Mouse (Mus musculus) spleen, adult 12 weeks (tissue): ENCODE data around the gene Cela2a.

Experiments
- DNase-seq: peaks from one replicate; pipeline ENCODE4 v3.0.0; 2022; ENCODE audit warnings: low spot score

Cela2a gene

DNA sequence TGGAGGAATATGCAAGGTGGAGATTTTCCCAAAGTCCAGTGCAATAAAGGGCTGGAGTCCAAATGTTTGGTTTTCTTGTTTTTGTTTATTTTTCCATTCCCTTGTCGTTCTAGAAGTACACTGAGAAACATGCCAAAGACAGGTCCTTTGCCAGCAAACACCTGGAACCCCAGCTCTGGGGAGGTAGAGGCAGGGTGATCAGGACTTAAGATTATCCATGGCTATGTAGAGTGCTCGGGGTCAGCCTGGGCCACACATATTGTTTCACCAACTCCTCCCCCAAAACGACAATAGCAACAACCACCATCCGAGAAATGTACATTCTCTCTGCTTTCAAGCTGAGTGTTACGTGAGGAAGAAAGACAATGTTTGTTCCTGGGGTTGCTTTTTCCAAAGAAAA lies at the start of gene Cela2a:
Gene Cela2a (minus strand): TSS at position 101 of the 400 bp plus-strand sequence.
- no peak for DNase-seq

GRCm38 (mm10) chr4:141875481-141876108 lies 49.6 kb upstream of the Cela2a start:
- DNase-seq: no peak

- peak; percentile 57 for DNase-seq
Measured at GRCm38 (mm10) chr4:141874601-141875460, 48.9 kb upstream of the Cela2a start, which contains the start of gene Efhd2. Efhd2 (minus strand) TSS chr4:141874920.

GRCm38 (mm10) chr4:141874111-141874600 lies 48.2 kb upstream of the Cela2a start:
- DNase-seq: no peak

DNA sequence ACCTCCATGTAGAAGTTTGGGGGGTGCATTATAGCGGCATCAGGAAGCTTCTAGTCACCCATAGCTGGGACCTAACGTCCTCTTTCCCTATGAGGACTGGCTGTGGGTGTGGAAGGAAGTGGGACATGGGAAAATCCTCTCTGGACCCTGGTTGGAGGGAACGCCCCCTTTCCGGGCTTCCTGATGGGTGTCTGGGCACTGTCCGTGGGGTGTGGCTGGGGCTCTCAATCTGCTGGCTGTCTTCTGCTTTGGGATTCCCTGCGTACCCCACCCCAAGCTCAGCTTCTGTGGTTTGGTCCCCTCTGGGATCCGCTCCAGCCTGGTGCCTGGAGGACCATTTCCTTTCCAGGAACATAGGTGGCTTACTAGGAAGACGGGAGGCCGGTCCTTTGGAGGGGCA lies 47.0 kb upstream of the Cela2a start:
- DNase-seq: no peak

DNA sequence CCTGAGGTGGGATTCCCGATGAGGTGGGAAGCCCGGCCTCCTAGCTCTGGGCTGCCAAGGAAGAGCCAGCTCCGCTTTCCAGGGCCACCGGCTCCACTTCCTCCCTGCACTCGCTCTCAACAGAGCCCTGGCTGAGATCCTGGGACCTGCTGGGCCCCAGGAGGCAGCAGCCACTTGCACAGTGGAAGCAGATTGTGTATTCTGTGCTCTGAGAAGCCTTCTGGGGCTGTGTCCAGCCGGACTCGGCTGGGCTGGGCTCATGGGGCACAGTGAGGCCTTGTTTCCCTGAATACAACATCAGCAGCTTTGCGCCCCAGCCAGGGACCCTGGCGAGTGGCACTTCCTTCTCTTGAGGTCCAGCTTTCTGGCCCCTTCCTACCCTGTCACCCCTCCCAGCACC lies 45.9 kb upstream of the Cela2a start:
- no peak for DNase-seq

DNA sequence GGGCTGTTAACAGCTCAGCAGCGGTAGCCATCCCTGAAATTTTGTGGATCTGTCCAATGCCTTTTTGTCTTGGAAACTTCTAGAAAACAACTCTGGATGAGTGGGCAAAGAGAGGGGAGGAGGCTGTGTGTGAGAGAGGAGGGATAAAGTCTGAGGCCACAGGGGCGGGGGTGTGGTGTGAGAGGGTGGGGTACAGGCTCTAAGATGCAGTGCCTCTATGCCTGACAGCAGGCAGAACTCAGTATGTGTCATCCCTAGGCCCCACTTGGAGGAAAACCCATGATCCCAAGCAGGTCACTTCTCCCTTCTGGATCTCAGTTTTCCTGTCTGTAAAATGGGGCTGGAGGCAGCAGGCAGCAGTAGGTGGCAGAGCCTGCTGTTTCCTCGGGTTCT lies 45.4 kb upstream of the Cela2a start:
- no peak for DNase-seq

DNA sequence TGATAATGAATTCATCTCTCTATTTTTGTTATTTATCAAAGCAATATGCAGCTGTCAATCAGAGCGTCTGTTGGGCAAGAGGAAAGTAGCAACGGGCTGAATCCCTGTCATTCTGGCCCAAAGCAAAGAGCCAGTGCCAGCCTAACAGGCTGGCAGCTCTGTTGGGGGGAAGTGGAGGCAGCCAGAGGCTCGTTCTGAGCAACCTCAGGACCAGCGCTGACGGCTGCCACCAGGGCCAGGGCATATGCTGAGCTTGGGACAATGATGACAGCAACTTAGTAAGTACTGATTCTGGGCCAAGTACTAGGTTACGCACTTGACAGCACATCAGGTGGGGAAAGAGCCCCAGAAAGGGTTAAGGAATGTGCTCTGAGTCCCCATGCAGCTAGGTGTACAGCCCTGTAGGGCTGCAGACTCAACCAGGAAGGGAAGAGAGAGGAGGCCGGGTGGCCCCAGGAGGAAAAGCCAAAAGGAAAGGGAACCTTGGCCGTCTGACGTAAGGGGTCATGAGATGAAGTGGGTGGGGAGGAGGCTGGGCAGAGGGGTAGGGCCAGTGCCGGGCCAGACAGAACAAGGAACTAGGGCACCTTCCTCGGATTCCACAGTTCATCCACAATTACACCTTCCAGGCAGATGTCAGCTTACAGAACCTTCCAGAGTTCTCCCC lies 44.8 kb upstream of the Cela2a start:
- no peak for DNase-seq

- no peak for DNase-seq
Measured at GRCm38 (mm10) chr4:141869436-141870215, 43.7 kb upstream of the Cela2a start.

- no peak for DNase-seq
Measured at GRCm38 (mm10) chr4:141868051-141868450, 42.1 kb upstream of the Cela2a start.

- DNase-seq: no peak
Measured at GRCm38 (mm10) chr4:141867498-141867897, 41.5 kb upstream of the Cela2a start.

DNA sequence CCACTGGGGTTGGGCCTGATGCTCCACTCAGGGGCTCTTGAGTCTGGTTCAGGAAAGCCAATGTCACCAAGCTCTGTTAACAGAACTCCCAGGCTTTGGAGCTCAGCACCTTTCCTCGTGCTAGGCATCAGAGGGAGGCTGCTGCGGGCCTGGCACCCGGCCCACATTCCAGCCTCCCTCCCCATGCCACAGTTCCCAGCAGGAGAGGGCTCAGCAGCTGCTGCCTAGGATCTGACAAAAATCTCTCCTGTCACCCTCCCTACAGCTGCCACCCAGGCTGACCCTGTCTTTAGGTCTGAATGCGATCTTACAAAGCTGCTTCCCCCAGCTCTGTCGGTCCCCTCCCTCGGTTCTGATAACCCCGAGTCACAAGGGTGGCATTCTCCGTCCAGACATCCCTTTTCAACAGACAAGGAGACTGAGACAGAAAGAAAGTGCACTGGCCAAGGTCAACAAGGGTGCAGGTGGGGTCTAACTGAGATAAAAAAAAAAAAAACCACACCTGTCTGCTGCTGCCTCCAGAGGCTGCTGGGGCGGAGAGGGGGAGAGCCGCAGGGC lies 41.1 kb upstream of the Cela2a start:
- DNase-seq: no peak

- DNase-seq: no peak
Measured at GRCm38 (mm10) chr4:141865600-141865999, 39.6 kb upstream of the Cela2a start.

GRCm38 (mm10) chr4:141865006-141865405 lies 39.0 kb upstream of the Cela2a start:
- DNase-seq: peak; percentile 0

- DNase-seq: peak; percentile 0
Measured at GRCm38 (mm10) chr4:141864506-141864905, 38.5 kb upstream of the Cela2a start.

DNA sequence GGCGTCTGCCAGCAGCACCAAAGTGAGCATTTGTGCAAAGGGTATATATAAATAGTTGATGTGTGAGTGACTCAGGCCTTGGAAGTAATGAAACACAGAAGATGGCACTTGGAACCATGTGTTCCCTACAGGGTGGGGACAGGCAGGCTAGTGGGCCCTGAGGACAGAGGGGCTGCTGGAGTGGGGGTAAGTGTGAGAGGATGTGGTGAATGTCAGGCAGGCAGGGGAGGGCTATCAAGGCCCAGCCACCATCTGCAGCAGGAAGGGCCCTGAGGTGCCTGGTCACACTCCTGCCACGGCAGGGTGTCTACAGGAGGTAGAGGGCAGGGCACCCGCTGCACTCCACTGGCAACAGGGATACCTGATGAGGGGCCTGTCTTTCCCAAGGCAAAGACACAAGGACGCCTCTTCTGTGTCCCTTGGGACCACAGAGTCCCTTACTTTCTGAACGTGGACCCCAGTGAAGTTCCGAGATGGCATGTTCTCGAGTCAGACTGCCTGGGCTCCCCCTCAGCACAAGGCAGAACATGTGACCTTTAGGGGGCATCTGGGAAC lies 37.8 kb upstream of the Cela2a start:
- DNase-seq: peak; percentile 0

DNA sequence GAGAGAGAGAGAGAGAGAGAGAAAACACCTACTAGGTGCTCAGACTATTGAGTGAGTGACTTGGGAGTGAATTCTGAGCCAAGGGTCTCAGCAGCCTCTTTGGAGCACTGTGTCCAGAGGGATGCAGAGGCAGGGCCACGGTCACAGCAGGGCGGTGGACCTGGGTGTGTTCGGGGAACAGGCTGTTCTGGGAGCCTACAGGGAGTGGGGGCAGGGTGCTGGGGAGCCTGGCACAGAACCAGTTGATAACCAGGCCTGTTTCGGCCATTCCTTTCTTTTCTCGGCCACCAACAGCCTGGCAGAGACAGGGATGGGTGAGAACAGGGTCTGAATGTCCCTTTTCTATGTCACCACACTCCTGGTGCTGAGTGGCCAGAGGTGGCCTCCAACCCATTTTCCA lies 36.9 kb upstream of the Cela2a start:
- DNase-seq: peak; percentile 0

DNA sequence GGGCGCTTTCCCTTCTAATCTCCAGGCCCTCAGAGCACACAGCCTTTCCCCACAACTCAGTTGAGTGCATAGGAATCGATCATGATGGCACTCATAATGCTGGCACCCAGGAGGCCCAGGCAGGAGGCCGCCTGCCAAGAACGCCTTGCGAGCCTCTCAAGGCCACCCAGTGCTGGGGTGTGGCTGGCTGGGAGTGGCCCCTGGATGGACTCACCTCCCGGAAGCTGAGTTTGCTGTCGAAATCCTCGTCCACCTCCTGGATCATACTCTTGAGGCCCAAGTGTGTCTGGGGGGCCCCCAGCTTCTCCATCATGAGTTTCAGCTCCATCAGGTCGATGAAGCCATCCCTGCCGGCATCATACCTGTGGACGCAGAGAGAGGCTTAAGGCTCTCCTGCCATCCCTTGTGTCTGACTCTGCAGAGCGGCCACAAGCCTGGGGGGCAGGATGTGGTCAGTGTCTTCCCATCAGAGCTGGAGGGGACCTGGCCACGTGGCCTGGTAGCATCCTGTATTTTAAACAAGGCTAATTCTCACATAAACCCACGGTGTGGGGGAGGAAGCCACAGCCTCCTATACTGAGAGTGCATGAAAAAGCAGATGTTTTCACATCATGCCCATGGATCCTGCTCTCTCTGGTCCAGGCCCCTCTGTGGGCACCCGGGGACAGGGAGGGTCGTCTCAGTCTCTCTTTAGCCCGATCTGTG lies 35.8 kb upstream of the Cela2a start:
- DNase-seq: peak; percentile 0

DNA sequence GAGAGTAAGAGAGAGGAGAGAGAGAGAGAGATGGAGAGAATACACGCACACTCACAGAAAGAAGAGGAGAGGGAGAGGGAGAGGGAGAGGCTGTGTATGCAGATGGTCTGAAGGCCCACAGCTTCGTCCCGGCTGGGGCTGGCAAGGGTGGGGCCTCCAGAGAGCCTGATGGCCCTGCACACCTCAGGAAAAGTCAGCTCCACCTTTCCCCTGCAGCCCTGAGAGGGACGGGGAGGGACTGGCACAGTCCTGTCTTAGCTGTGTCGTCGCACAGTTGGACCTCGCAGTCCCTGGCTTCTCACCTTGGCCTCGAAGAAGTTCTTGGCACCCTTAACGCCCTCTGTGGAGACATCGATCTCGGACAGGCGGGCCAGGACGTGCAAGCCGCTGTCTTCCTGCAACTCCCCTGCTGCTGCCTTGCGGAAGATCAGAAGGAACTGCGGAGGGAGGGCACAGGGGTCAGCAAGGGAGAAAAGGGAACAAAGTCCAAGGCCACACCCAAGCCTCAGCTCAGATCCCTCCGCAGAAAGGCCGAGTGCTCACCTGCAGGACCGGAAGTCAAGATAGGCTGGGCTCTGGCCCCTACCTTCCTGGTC lies 34.4 kb upstream of the Cela2a start:
- DNase-seq: no peak

DNA sequence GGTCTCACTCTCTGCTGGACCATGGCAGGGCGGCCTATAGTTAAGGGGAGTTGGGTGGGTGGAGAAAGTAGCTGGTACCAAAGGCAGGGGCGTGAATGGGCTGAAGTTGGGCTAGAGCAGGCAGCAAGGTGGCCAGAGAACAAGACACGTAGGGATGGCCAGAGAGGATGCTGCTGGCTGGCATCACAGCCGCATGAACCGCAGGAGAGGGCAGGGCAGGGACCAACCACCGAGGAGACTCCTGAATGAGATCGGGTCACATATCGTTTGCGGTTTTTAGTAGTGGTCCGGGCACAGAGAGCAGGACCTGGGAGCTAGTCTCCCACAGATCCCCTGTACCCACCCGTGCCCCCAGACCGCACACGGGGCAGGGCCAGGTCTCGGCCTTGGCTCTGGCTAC lies 33.4 kb upstream of the Cela2a start:
- DNase-seq: no peak
